Mouse (Mus musculus) T-helper 17 cell (primary cell): ENCODE measurements around the gene Serf2.
"Not testable (repeated sequence)": the region's sequence is repeated elsewhere in the genome, so short reads cannot be mapped to it uniquely, and the experiment has no call there.

Experiments used
- in situ Hi-C, 2 experiments: fragments of 300-600 bp; cut with MboI, MseI; formaldehyde crosslinking; loops; 1 replicate in 1 of 2; 2 replicates in 1 of 2; pipeline ENCODE4 v1.15.1; 2025; ENCODE audit warnings: high pct_unique_total_duplicates in 2 of 2

Serf2 gene

GRCm38 (mm10) chr2:121501550-121501949, 52.6 kb downstream of the Serf2 start:
- in situ Hi-C loops, result not testable (repeated sequence)

- in situ Hi-C loops, result loop anchor here in 1 of 2 experiments (5.0 kb wide), 1 partner anchor 34 kb away; the partner anchor contains the start of gene Mfap1b
Measured at GRCm38 (mm10) chr2:121505942-121506882, 57.2 kb downstream of the Serf2 start, which contains the start of the genes Mfap1a and Wdr76. Mfap1a (minus strand) TSS chr2:121506665. Wdr76 (plus strand) TSS chr2:121506723.

- in situ Hi-C loops, result loop anchor here in 1 of 2 experiments (5.0 kb wide), 1 partner anchor 35 kb away; the partner anchor contains the start of gene Mfap1b
Measured at GRCm38 (mm10) chr2:121507173-121507950, 58.4 kb downstream of the Serf2 start.
